Mouse (Mus musculus): ENCODE results near the gene D630045J12Rik. TPM values are rescaled to one million over a fixed set of nuclear protein-coding genes. Genes with fewer than 3 reads are reported as not detected.

Gene D630045J12Rik
- total RNA-seq, 2 experiments from 2014 or later = 1.0 to 1.5 TPM

Other genes starting within 250 kb of the D630045J12Rik start
- under 1 TPM; 0.58 to 0.66 TPM for gene Svopl, start 207.0 kb downstream of the D630045J12Rik start, total RNA-seq (2021)
- gene Tmem213, start 144.8 kb downstream of the D630045J12Rik start, total RNA-seq (2021) = not detected
- gene Atp6v0a4, start 129.4 kb downstream of the D630045J12Rik start, total RNA-seq (2021) = 1 to 10 TPM; 1.5 to 2.0 TPM
- 1 to 10 TPM; 2.1 to 2.9 TPM for gene Zc3hav1l, start 45.2 kb upstream of the D630045J12Rik start, total RNA-seq (2021)
- gene Zc3hav1, start 100.6 kb upstream of the D630045J12Rik start, total RNA-seq (2021) = 1 to 10 TPM; 7.9 to 8.3 TPM
- 1 to 10 TPM; 1.1 to 1.5 TPM for gene Ttc26, start 127.5 kb upstream of the D630045J12Rik start, total RNA-seq (2021)
- 10 to 100 TPM; 20.1 to 20.8 TPM for gene Ubn2, start 179.9 kb upstream of the D630045J12Rik start, total RNA-seq (2021)

Data from gastrocnemius, postnatal 14 days (tissue).